In the genomic region with DNA sequence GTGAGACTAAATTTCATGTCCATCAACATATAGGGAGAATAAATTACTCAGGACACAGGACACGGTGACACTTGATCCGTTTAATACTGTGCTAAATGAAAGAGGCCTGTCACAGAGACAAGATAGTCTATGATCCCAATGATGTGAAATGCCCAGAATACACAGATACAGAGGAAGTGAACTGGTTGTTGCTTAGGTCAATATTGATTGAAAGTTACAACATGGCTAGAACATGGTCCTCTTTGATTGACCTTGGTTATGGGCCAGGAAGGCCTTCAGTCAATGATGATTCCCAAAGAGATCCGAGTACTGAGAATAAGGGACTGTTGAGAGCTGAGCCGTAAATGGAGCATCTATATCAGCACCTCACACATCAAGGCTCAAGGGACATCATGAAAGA, we compare ENCODE assay signal across 25 mouse cellular contexts. TPM values are rescaled to one million over a fixed set of nuclear protein-coding genes. Genes with fewer than 3 reads are reported as not detected.
DNase-seq lines count a peak whose midpoint lies in the region; ATAC-seq and TF ChIP-seq lines count a peak whose summit lies in the region.
"Had no signal": no experiment of that assay in that cellular context is flagged by ENCODE, and none has a peak within 500 bp of the region (broad histone marks: within the 10 kb centered on the region; RNA-seq: fewer than 3 reads in every experiment).

No protein-coding gene starts in this region.

- peaks cover 3% of the 10 kb centered on the region; the same call in 1 of the 2 replicates for H3K4me1 ChIP-seq in liver, adult 2 months (ENCODE audit: control insufficient read depth, insufficient read depth, low read length)
- H3K4me1 ChIP-seq in liver, embryonic 16.5 days (ENCODE audit: control insufficient read depth, low read depth, low read length): no peaks in the 10 kb centered on the region
- H3K4me1 ChIP-seq in liver, embryonic 12.5 days: no peaks in the 10 kb centered on the region
- peaks cover 3% of the 10 kb centered on the region; the same call in 1 of the 2 replicates for H3K4me1 ChIP-seq in liver, postnatal 0 days (ENCODE audit: insufficient read depth)
- H3K4me1 ChIP-seq in liver, embryonic 11.5 days (replicated peaks; ENCODE audit: control insufficient read depth, insufficient read depth, low read length): no peaks in the 10 kb centered on the region

- H3K27me3 ChIP-seq in liver, adult 2 months (ENCODE audit: control insufficient read depth, insufficient read depth, low read length): peaks cover 12% of the 10 kb centered on the region; the same call in 1 of the 2 replicates
- no peaks in the 10 kb centered on the region for H3K27me3 ChIP-seq in liver, embryonic 16.5 days (ENCODE audit: control insufficient read depth, insufficient read depth, low read depth, low read length)
- no peaks in the 10 kb centered on the region for H3K27me3 ChIP-seq in liver, embryonic 12.5 days (replicated peaks)
- no peaks in the 10 kb centered on the region for H3K27me3 ChIP-seq in liver, postnatal 0 days (ENCODE audit: insufficient read depth, low read length)
- no peaks in the 10 kb centered on the region for H3K27me3 ChIP-seq in liver, embryonic 11.5 days (replicated peaks; ENCODE audit: control insufficient read depth, insufficient read depth, low read length)
- H3K27me3 ChIP-seq: CH12.LX, Patski had no signal

- no peak overlapping the region for H3K27ac ChIP-seq in liver, adult 2 months (replicated peaks; ENCODE audit: insufficient read depth, low read depth, low read length)
- H3K27ac ChIP-seq in liver, embryonic 16.5 days (ENCODE audit: low read length): no peak overlapping the region
- no peak overlapping the region for H3K27ac ChIP-seq in liver, embryonic 12.5 days
- H3K27ac ChIP-seq in liver, postnatal 0 days (ENCODE audit: low read depth): peak overlapping the region; percentile 62
- no peak overlapping the region for H3K27ac ChIP-seq in liver, embryonic 11.5 days (ENCODE audit: low read depth, low read length)

- H3K4me3 ChIP-seq in liver, adult 2 months (ENCODE audit: insufficient read depth, low read depth, low read length): no peak overlapping the region
- H3K4me3 ChIP-seq in liver, embryonic 16.5 days (ENCODE audit: low read depth, low read length): no peak overlapping the region
- H3K4me3 ChIP-seq in liver, embryonic 12.5 days: no peak overlapping the region
- H3K4me3 ChIP-seq in liver, postnatal 0 days (ENCODE audit: low read depth, low read length): no peak overlapping the region
- no peak overlapping the region for H3K4me3 ChIP-seq in liver, embryonic 11.5 days (ENCODE audit: low read depth, low read length)

- TF ChIP-seq EP300 in liver, postnatal 0 days (IDR thresholded peaks at IDR 0.05; ENCODE audit: low read depth): peak; percentile 72

- H3K9ac ChIP-seq in liver, adult 2 months (ENCODE audit: low read depth, low read length): no peak overlapping the region
- H3K9ac ChIP-seq in liver, embryonic 16.5 days (ENCODE audit: low read depth, low read length): no peak overlapping the region
- no peak overlapping the region for H3K9ac ChIP-seq in liver, embryonic 12.5 days
- no peak overlapping the region for H3K9ac ChIP-seq in liver, postnatal 0 days (replicated peaks)
- H3K9ac ChIP-seq in liver, embryonic 11.5 days (ENCODE audit: low read depth, low read length): no peak overlapping the region

- TF ChIP-seq CTCF in liver, adult 2 months (IDR thresholded peaks at IDR 0.05; ENCODE audit: low read depth, low read length): no peak
- no peak for TF ChIP-seq CTCF in liver, postnatal 0 days (IDR thresholded peaks at IDR 0.05; ENCODE audit: low read depth)

- no peak for TF ChIP-seq POLR2A in liver, adult 2 months (IDR thresholded peaks at IDR 0.05; ENCODE audit: extremely low read depth, insufficient read depth, low read length)

- H3K4me2 ChIP-seq in liver, embryonic 16.5 days (ENCODE audit: low read depth, low read length): no peak overlapping the region
- no peak overlapping the region for H3K4me2 ChIP-seq in liver, embryonic 12.5 days
- no peak overlapping the region for H3K4me2 ChIP-seq in liver, postnatal 0 days (ENCODE audit: low read depth, low read length)
- no peak overlapping the region for H3K4me2 ChIP-seq in liver, embryonic 11.5 days

- H3K36me3 ChIP-seq in liver, adult 2 months (ENCODE audit: control insufficient read depth, insufficient read depth, low read length): no peaks in the 10 kb centered on the region
- H3K36me3 ChIP-seq in liver, embryonic 16.5 days (ENCODE audit: control insufficient read depth, insufficient read depth): no peaks in the 10 kb centered on the region
- no peaks in the 10 kb centered on the region for H3K36me3 ChIP-seq in liver, embryonic 12.5 days
- H3K36me3 ChIP-seq in liver, postnatal 0 days (replicated peaks; ENCODE audit: insufficient read depth, low read length): 0 out of 2 replicates have a peak, but pooled peaks cover 2% of the 10 kb centered on the region
- no peaks in the 10 kb centered on the region for H3K36me3 ChIP-seq in liver, embryonic 11.5 days (ENCODE audit: control insufficient read depth, insufficient read depth, low read length)
- H3K36me3 ChIP-seq: G1E had no signal

- 17% methylated on average over 4 of the region's 4 CpGs for WGBS in liver, adult 2 months
- 63% methylated on average over 4 of the region's 4 CpGs for WGBS in liver, embryonic 16.5 days (ENCODE audit: insufficient replicate concordance)
- WGBS in liver, embryonic 12.5 days (ENCODE audit: insufficient replicate concordance): 66% methylated on average over 4 of the region's 4 CpGs
- 56% methylated on average over 4 of the region's 4 CpGs for WGBS in liver, postnatal 0 days (ENCODE audit: insufficient replicate concordance)
- 77% methylated on average over 4 of the region's 4 CpGs for WGBS in liver, embryonic 11.5 days

- ATAC-seq in liver, embryonic 16.5 days (ENCODE audit: low read depth): peak; percentile 62
- ATAC-seq in liver, embryonic 12.5 days: no peak
- ATAC-seq in liver, postnatal 0 days: peak; percentile 86
- no peak for ATAC-seq in liver, embryonic 11.5 days (replicated peaks; ENCODE audit: low FRiP score)
- ATAC-seq: activated CD4-positive, CD25-positive, alpha-beta regulatory T cell, adult 4 months; CD4-positive, CD25-positive, alpha-beta regulatory T cell, adult 4 months; Patski had no signal

- no peaks in the 10 kb centered on the region; the same call in 1 of the 2 replicates for H3K9me3 ChIP-seq in liver, embryonic 16.5 days (replicated peaks; ENCODE audit: control insufficient read depth, low read length)
- peaks cover 18% of the 10 kb centered on the region for H3K9me3 ChIP-seq in liver, embryonic 12.5 days (replicated peaks)
- H3K9me3 ChIP-seq in liver, postnatal 0 days (ENCODE audit: low read length): no peaks in the 10 kb centered on the region
- H3K9me3 ChIP-seq in liver, embryonic 11.5 days (ENCODE audit: control insufficient read depth, low read length): peaks cover 12% of the 10 kb centered on the region

- DNase-seq in liver, adult 2 months (ENCODE audit: extremely low read depth, low read depth, low spot score): peak; percentile 91
- DNase-seq in liver: no peak
- DNase-seq in liver, postnatal 0 days: peak; percentile 17
- DNase-seq in liver, embryonic 11.5 days (ENCODE audit: low spot score): no peak
- DNase-seq: adrenal gland, adult 2 months; adrenal gland, adult 8-10 months; adrenal gland, postnatal 10 days; adrenal gland, postnatal 14 days; adrenal gland, postnatal 25 days; adrenal gland, postnatal 36 days; B cell, adult 2 months; cerebellum, adult 11 months; cerebellum, adult 11-12 months; cerebellum, adult 18-20 months had no signal

- no peaks in the 10 kb centered on the region for H3K79me2 ChIP-seq in liver, adult 2 months (ENCODE audit: control insufficient read depth, insufficient read depth, low read length)

RNA-seq across cellular contexts. Expression of gene Cyp3a16, which starts 15.1 kb away (rescaled TPM):
- 0.27 and 201 TPM in 2 replicates for total RNA-seq in liver, adult 2 months (2014; rRNA removed)
- polyA plus RNA-seq in liver, adult 2 months (2012; rRNA removed): 1.0 and 33.3 TPM in 2 replicates
- polyA plus RNA-seq in liver, embryonic 16.5 days (2015; fragmentation: Nextera tagmentation; extraction: Ambion mirVana): 7.6 and 7.9 TPM in 2 replicates
- polyA plus RNA-seq in liver, embryonic 12.5 days (2016; fragmentation: Nextera tagmentation; extraction: Ambion mirVana): 0.07 TPM in 1 of 2 replicates, not detected in the other
- 36.6 and 36.8 TPM in 2 replicates for polyA plus RNA-seq in liver, postnatal 0 days (2015; fragmentation: Nextera tagmentation; extraction: Ambion mirVana)
- polyA plus RNA-seq in liver, embryonic 11.5 days (2014; fragmentation: Nextera tagmentation; extraction: Ambion mirVana): not detected in 2 replicates
- total RNA-seq: adrenal gland, adult 8-10 months; adrenal gland, postnatal 25 days; adrenal gland, postnatal 36 days; CH12.LX; ES-E14; G1E; MEL had no signal
- polyA plus RNA-seq: activated CD4-positive, CD25-positive, alpha-beta regulatory T cell, adult 4 months; adrenal gland, adult 2 months; brain, embryonic 14.5 days; C2C12; CD4-positive, CD25-positive, alpha-beta regulatory T cell, adult 4 months; G1E; Patski had no signal

Comparison
In these comparisons a context has a peak if more than half of its experiments do, and no peak if none do; other contexts are left out.
1. DNase-seq: peak in liver, adult 2 months (single experiment) and liver, postnatal 0 days (single experiment); none in liver (single experiment) and liver, embryonic 11.5 days (single experiment).
2. ATAC-seq: peak in liver, embryonic 16.5 days (single experiment) and liver, postnatal 0 days (single experiment); none in liver, embryonic 12.5 days (single experiment) and liver, embryonic 11.5 days (single experiment).